Mouse (Mus musculus): ENCODE measurements around the gene Spn.
"Not testable (repeated sequence)": the region's sequence is repeated elsewhere in the genome, so short reads cannot be mapped to it uniquely, and the experiment has no call there.

Gene Spn

DNA sequence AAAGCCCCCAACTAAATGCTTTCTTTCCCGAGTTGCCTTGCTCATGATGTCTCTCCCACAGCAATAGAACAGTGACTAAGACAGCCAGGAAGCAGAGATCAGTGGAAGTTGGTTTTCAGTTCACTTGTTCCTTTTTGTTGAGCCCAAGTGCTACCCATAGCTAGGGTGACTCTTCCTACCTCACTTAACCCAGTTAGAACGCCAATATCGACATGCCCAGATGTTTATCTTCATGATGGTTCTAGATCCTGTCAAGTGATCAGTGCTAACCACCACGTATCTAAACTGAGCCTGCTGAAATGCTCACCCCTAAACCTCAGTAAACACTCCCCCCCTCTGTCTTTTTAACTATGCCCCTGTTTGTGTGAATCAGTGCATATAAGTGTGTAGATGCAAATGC lies 38.1 kb downstream of the Spn start:
- TF ChIP-seq GATA4 (IDR thresholded peaks at IDR 0.05; ENCODE audit: insufficient replicate concordance, low read length) = no peak

DNA sequence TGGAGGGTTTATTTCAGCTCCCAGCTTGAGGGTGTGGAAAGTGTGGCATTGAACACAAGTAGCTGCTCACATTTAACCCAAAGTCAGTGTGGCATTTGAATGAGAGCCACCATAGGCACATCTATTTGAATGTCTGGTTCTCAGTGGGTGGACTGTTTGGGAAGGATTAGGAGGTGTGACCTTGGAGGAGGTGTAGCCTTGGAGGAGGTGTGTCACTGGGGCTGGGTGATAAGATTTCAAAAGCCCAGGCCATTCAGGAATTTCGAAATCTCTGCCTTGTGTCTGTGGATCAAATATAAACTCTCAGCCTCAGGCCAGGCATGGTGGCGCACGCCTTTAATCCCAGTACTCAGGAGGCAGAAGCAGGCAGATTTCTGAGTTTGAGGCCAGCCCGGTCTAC lies 38.7 kb downstream of the Spn start:
- no peak for TF ChIP-seq GATA4 (IDR thresholded peaks at IDR 0.05; ENCODE audit: insufficient replicate concordance, low read length)

DNA sequence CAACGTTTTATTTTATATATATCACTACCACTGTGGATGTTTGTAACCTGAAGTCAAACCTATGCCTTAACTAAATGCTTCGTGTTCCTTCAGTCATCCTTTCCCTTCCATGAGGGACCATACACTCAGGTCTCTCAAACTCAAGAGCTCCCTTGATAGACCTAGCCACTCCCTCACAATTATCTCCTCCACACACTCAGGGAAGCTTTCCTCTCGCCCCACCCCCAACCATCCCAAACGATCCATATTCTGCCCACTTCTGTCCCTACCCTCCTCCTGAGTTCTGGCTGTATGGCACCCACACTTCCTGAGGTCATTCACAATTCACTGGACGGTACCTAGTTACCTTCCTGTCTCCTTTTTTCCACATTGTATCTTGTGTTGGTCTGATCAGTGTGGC lies 39.1 kb downstream of the Spn start:
- TF ChIP-seq GATA4 (IDR thresholded peaks at IDR 0.05; ENCODE audit: insufficient replicate concordance, low read length) = no peak

DNA sequence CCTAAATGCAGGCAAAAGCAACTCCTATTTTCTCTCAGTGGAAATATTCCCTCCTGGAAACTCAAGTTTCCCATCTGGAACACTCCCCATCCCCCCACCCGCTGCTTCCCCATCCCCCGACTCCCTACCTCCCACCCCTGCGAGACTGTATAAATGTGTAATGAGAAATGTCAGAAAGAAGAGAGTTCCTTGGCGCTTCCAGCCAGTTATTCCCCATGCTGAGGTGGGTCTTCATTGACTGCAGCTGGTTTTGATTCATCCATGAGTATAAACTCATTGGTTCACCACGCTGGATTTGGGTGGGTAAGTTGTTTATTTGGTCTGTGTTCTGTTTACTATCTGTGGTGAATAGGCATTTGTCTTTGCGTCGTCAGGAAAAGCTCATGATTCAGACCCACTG lies 41.2 kb downstream of the Spn start:
- no peak for TF ChIP-seq GATA4 (IDR thresholded peaks at IDR 0.05; ENCODE audit: insufficient replicate concordance, low read length)

DNA sequence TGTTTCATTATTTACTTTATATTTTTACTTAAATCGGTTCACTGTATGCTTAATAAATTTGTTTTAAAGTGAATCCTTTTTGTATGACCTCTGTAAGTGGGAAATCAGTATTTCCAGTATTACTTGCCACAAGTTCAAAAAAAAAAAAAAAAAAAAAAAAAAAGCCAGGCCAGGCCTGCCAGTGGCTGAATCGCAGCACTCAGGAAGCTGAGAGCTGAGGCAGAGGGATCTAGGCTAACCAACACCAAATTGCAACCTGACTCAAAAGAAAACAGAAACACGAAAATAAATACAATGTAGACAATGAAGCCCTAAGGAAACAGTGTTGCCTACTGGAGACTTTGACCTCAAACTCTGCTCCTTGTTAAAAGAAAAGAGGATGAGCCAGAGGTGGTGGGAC lies 43.7 kb downstream of the Spn start:
- no peak for TF ChIP-seq GATA4 (IDR thresholded peaks at IDR 0.05; ENCODE audit: insufficient replicate concordance, low read length)

DNA sequence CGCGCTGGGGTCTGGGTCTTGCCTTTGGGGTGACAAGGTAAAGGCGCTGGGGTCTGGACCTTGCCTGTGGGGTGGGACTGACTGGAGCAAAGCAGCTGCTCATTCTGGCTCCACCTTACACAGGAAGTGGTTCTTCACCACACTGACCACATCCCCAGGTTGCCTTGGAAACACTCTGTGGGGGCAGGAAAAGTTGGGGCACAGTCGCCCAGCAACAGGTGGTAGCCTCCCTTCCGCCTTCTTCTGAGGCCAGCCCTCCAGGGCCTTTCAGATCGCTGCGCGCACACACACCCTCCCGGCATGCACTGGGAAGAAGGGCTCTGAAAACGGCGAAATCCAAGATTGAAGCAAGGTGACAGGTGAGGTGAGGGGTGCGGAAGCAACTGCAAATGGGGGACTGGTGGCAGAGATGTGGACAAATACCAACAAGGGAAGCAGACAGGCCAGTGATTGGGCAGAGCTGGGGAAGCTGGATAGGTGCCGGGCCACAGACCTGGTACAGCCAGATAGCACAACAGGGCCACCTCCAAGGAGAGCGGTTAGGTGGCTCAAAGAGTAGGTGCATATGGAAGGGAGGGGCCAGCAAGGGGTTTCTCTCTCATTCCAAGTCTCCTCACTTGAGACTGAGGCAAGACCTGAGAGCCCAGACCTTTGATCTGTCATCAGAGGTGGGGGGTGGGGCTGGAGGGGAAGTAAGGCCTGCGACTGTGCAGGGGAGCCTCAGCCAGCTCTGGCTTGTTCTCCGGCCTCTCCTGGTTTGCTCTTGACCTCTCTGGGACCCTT lies 46.3 kb downstream of the Spn start, which contains the start of gene AI467606:
Gene AI467606, plus strand, starts transcription at position 246 of the 783 bp plus-strand sequence.
- no peak for TF ChIP-seq GATA4 (IDR thresholded peaks at IDR 0.05; ENCODE audit: insufficient replicate concordance, low read length)

DNA sequence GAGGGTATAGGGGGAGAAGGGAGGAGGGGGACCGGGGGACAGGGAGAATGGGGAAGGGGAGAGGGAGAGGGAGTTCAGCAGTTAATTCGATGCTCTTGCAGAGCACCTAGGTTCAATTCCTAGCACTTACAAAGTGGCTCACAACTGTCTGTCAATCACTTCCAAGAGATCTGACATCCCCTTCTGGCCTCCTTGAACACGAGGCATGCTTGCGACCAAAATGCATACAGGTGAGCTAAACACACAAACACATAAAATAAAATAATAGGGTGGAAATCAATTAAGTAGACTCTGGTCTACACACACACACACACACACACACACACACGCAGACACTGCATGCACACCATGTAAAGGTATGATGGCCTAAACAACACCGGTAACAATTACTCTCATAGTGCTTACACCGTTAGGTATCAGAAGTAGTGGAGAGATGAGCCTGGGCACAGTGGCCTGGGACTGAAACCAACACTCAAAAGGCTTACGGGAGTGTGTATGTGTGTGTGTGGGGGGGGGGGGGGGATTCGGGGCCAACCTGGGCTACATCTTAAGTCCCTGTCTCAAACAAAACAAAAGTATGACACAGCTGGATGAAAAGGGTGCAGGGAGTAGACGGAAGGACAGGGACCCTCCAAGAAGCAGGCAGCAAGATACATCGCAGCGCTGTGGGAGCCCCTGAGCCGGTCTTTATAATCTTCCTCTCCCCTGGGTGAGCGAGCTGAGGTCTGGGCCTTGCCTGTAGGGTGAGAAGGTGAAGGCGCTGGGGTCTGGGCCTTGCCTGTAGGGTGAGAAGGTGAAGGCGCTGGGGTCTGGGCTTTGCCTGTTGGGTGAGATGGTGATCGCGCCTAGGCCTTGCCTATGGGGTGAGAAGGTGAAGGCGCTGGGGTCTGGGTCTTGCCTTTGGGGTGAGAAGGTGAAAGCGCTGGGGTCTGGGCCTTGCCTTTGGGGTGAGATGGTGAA lies 47.2 kb downstream of the Spn start:
- TF ChIP-seq GATA4 (IDR thresholded peaks at IDR 0.05; ENCODE audit: insufficient replicate concordance, low read length) = no peak

DNA sequence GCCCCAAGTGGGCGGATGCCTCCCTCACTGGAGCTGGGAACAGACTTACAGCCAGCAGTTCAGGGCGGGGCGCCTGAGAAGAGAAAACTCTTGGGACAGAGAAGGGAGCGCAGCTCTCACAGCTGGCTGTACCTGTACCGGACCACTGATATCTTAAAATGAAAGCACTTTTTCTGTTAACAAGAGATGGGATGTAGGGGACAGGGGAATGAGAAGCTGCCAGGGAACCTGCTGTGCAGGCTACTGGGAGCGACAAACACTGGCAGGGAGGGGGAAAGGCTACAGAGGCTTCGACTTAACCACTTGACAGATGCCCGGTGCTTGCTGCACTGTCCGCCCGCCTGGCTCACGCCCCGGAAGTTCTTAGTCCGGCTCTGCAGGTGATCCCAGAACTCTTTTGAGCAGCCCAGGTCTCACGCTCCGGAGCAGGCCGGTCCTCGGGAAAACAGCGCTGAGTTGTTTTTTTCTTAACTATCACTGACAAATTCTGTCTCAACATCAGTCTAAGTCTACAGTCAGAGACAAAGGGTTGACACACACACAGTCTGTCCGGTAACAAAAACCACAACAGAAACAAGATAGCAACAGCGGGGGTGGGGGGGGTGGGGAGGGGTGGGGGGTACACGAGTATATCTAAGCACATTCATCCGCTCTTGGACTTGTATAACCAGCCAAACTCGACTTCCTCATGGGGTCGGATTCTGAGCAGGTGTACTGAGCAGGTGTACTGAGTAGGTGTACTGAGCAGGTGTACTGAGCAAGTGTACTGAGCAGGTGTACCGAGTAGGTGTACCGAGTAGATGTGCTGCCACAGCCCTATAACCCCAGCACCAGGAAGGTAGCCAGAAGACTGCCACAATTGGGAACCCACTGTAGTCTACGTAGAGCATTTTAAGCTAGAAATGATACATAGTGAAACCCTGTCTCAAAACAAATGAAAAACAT lies 48.5 kb downstream of the Spn start:
- no peak for TF ChIP-seq GATA4 (IDR thresholded peaks at IDR 0.05; ENCODE audit: insufficient replicate concordance, low read length)

DNA sequence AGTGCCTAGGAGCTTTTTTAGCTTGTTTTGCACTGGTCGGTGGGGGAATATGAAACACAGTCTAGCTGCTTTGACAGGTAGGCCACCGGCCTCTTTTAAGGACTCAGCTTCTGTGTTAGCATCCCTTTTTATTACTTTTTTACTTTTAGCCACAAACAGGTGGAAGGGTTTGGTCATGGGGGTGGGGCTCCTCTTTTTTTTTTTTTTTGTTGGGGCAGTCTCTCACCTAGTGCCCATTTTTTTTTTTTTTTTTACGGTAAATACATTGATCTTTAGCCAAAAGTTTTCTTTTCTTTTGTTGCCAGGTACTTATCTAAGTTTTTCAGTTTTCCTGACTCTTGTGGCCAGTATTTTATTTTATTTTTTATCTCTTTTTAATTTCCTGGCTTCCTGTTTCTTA lies 49.5 kb downstream of the Spn start:
- TF ChIP-seq GATA4 (IDR thresholded peaks at IDR 0.05; ENCODE audit: insufficient replicate concordance, low read length) = no peak

DNA sequence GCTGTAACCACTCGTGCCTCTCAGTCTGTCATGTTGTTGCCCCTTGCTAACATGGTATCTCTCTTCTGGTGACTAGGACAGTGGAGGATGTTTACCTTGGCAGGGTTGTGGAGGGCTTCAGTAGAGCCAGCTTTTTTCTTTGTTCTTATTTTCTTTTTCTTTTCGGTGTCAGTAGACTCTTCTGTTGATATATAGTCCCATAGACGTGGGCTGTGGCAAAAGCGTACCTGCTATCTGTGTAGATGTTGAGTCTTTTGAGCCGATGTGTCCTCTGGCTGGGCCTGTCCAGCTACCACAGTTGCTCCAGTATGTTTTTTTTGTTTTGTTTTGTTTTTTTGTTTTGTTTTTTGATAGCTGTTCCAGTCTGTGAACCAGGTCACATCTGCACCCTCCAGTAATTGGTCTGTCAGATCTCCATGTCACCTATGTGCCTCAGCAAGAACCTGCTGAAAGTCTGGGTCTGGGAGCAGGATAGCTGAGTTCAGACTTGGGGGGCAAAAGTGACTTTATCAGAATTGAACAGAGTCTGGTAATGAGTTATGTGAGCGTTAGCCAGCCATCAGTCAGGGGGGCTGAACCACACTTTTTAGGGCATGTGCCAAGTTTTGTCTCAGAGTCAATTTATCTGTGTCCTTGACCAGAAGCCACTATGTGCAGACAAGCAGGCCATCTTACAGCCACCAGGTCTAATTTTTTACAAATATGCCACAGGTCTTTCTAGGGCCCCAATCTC lies 50.2 kb downstream of the Spn start, which contains the start of gene Zg16:
Gene Zg16, minus strand, starts transcription at position 51 of the 733 bp plus-strand sequence.
- not testable (repeated sequence) for TF ChIP-seq GATA4 (IDR thresholded peaks at IDR 0.05; ENCODE audit: insufficient replicate concordance, low read length)

DNA sequence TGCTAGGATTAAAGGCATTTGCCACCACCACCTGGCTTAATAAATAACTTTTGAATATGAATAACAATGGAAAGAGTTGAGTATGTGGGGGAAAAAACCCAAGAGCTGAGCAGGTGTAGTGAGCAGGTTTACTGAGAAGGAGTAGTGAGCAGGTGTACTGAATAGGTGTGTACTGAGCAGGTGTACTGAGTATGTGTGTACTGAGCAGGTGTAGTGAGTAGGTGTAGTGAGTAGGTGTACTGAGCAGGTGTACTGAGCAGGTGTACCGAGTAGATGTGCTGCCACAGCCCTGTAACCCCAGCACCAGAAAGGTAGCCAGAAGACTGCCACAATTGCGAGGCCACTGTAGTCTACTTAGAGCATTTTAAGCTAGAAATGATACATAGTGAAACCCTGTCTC lies 52.8 kb downstream of the Spn start:
- no peak for TF ChIP-seq GATA4 (IDR thresholded peaks at IDR 0.05; ENCODE audit: insufficient replicate concordance, low read length)

DNA sequence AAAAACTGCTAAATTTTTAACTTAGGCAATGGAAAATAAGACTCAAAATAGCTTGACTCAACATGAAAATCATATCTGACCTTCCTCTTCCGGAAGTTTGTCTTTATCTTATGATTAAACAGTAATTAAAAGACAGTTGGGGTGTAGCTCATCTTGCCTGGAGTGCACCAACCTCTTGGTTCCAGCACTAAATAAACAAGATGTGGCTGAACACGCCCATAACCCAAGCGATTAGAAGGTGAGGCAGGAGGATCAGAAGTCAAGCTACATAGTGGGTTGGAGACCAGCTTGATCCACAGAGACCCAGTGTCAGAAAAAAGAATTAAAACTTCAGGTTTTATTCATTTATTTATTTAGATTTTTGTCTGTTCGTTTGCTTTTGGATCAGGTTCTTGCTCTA lies 53.9 kb downstream of the Spn start:
- TF ChIP-seq GATA4 (IDR thresholded peaks at IDR 0.05; ENCODE audit: insufficient replicate concordance, low read length) = no peak

DNA sequence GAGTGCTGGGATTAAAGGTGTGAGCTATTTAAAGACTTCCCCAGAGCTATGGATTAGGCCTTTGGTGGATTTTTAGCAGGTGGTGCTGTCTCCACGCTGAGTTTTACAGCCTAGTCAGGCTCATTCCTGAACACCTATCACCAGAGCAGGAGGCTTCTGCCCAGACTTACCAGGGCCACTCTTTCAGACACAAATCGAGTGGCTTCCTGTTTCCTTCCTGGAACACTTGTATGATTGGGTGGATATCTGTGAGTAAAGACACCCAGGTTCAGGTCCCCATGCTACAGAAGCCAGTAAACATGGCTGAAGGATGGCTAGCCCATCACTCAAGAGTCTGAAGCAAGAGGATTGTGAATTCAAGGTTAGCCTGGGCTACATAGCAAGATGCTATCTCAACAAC lies 54.6 kb downstream of the Spn start:
- no peak for TF ChIP-seq GATA4 (IDR thresholded peaks at IDR 0.05; ENCODE audit: insufficient replicate concordance, low read length)

DNA sequence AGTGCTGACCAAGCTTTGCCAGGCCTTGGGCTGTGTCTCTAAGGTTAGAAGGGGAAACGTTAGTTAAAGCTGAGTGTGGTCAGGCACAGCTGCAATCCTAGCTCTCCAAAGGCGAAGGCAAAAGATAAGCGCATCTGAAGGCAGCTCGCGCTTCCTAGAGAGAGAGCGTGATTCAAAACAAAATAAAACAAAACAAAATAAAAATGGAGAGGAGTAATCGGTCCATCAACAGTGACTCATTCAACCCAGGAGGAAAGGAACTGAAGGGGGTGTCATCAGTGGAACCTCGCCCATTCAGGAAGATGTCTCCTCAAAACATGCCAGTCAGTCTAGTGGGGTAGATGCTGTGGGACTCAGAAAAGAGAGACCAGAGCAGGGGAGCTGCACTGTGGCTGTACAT lies 55.4 kb downstream of the Spn start:
- no peak for TF ChIP-seq GATA4 (IDR thresholded peaks at IDR 0.05; ENCODE audit: insufficient replicate concordance, low read length)

All from liver, adult (tissue).